Mouse (Mus musculus): Measurements from ENCODE around the gene Tmprss6. TPM values are rescaled to one million over a fixed set of nuclear protein-coding genes. Genes with fewer than 3 reads are reported as not detected.

Gene Tmprss6
- total RNA-seq (2021), result not detected

GRCm38 (mm10) chr15:78468379-78468937, at the start of gene Tmprss6:
Gene Tmprss6, minus strand, starts transcription at chr15:78468634.
- no peak for DNase-seq (ENCODE audit: low spot score)
- intact Hi-C loops (cut with DNase I), result no loop called here

GRCm38 (mm10) chr15:78518221-78518620, 49.8 kb upstream of the Tmprss6 start:
- intact Hi-C loops (cut with DNase I), result no loop called here
- no peak for DNase-seq (ENCODE audit: low spot score)

GRCm38 (mm10) chr15:78515759-78516158, 47.3 kb upstream of the Tmprss6 start:
- intact Hi-C loops (cut with DNase I), result loop anchor here (2.0 kb wide), 2 partner anchors 67 kb away; no protein-coding TSS in a partner anchor
- DNase-seq (ENCODE audit: low spot score), result no peak

- peak; percentile 49 for DNase-seq (ENCODE audit: low spot score)
Measured at GRCm38 (mm10) chr15:78514393-78515146, 46.1 kb upstream of the Tmprss6 start.

GRCm38 (mm10) chr15:78513019-78513418, 44.6 kb upstream of the Tmprss6 start:
- DNase-seq (ENCODE audit: low spot score), result no peak
- intact Hi-C loops (cut with DNase I), result loop anchor here (5.0 kb wide), 1 partner anchor 34 kb away; no protein-coding TSS in a partner anchor

More at GRCm38 (mm10) chr15:78514393-78515146, 46.1 kb upstream of the Tmprss6 start:
- intact Hi-C loops (cut with DNase I), result loop anchor here (1.0 to 5.0 kb wide), 4 partner anchors 17 to 68 kb away; partner anchors contain the start of gene C1qtnf6

- no peak for DNase-seq (ENCODE audit: low spot score)
- intact Hi-C loops (cut with DNase I), result loop anchor here (5.0 kb wide), 1 partner anchor 35 kb away; no protein-coding TSS in a partner anchor
Measured at GRCm38 (mm10) chr15:78511951-78512350, 43.5 kb upstream of the Tmprss6 start.

GRCm38 (mm10) chr15:78510736-78511135, 42.3 kb upstream of the Tmprss6 start:
- no peak for DNase-seq (ENCODE audit: low spot score)
- intact Hi-C loops (cut with DNase I), result loop anchor here (5.0 kb wide), 1 partner anchor 37 kb away; no protein-coding TSS in a partner anchor

- DNase-seq (ENCODE audit: low spot score), result no peak
- intact Hi-C loops (cut with DNase I), result loop anchor here (5.0 kb wide), 1 partner anchor 37 kb away; no protein-coding TSS in a partner anchor
Measured at GRCm38 (mm10) chr15:78510121-78510576, 41.7 kb upstream of the Tmprss6 start.

GRCm38 (mm10) chr15:78509297-78509899, 41.0 kb upstream of the Tmprss6 start:
- intact Hi-C loops (cut with DNase I), result no loop called here
- no peak for DNase-seq (ENCODE audit: low spot score)

GRCm38 (mm10) chr15:78508443-78508842, 40.0 kb upstream of the Tmprss6 start:
- no peak for DNase-seq (ENCODE audit: low spot score)

GRCm38 (mm10) chr15:78505541-78505940, 37.1 kb upstream of the Tmprss6 start:
- intact Hi-C loops (cut with DNase I), result no loop called here
- no peak for DNase-seq (ENCODE audit: low spot score)

More at GRCm38 (mm10) chr15:78508443-78508842, 40.0 kb upstream of the Tmprss6 start:
- intact Hi-C loops (cut with DNase I), result no loop called here

GRCm38 (mm10) chr15:78504816-78505215, 36.4 kb upstream of the Tmprss6 start:
- intact Hi-C loops (cut with DNase I), result no loop called here
- no peak for DNase-seq (ENCODE audit: low spot score)

- intact Hi-C loops (cut with DNase I), result no loop called here
- no peak for DNase-seq (ENCODE audit: low spot score)
Measured at GRCm38 (mm10) chr15:78504013-78504412, 35.6 kb upstream of the Tmprss6 start.

- intact Hi-C loops (cut with DNase I), result no loop called here
Measured at GRCm38 (mm10) chr15:78502437-78503132, 34.2 kb upstream of the Tmprss6 start.

GRCm38 (mm10) chr15:78494968-78495406, 26.6 kb upstream of the Tmprss6 start, which contains the start of gene Il2rb:
Gene Il2rb, minus strand, starts transcription at chr15:78495271.
- DNase-seq (ENCODE audit: low spot score), result no peak
- intact Hi-C loops (cut with DNase I), result no loop called here

More at GRCm38 (mm10) chr15:78502437-78503132, 34.2 kb upstream of the Tmprss6 start:
- no peak for DNase-seq (ENCODE audit: low spot score)

GRCm38 (mm10) chr15:78493401-78494010, 25.1 kb upstream of the Tmprss6 start:
- intact Hi-C loops (cut with DNase I), result no loop called here
- no peak for DNase-seq (ENCODE audit: low spot score)

GRCm38 (mm10) chr15:78491301-78491700, 22.9 kb upstream of the Tmprss6 start:
- intact Hi-C loops (cut with DNase I), result no loop called here
- DNase-seq (ENCODE audit: low spot score), result no peak

GRCm38 (mm10) chr15:78489906-78490305, 21.5 kb upstream of the Tmprss6 start:
- no peak for DNase-seq (ENCODE audit: low spot score)
- intact Hi-C loops (cut with DNase I), result no loop called here

GRCm38 (mm10) chr15:78489248-78489647, 20.8 kb upstream of the Tmprss6 start:
- no peak for DNase-seq (ENCODE audit: low spot score)
- intact Hi-C loops (cut with DNase I), result no loop called here

Measured in heart, postnatal 25 days (tissue).